Mouse (Mus musculus) hematopoietic stem cell, adult 5-6 weeks (primary cell): Measurements from ENCODE around the gene Mup13. TPM values are rescaled to one million over a fixed set of nuclear protein-coding genes. Genes with fewer than 3 reads are reported as not detected.
"Not testable (repeated sequence)": the region's sequence is repeated elsewhere in the genome, so short reads cannot be mapped to it uniquely, and the experiment has no call there.

ENCODE experiments used
- ATAC-seq, 2 experiments: fragments of 125-278 bp in 1 of 2; replicated peaks in 1 of 2; 2 replicates each; pipeline ENCODE4 v1.8.0; 2016 to 2017; ENCODE audit warnings: inconsistent platforms in 2 of 2, mild to moderate bottlenecking in 2 of 2, moderate number of reproducible peaks in 2 of 2, low read depth in 1 of 2, moderate TSS enrichment in 1 of 2; ENCODE audit not compliant: low FRiP score in 2 of 2, poor library complexity in 2 of 2, severe bottlenecking in 2 of 2, insufficient read depth in 1 of 2, low TSS enrichment in 1 of 2
- total RNA-seq: library from RNA; stranded (forward); fragments of 172-1452, 232-1000 nt; gene quantifications from 2 replicates; pipeline ENCODE4 v1.2.3, GENCODE M21; 2017

Mup13 gene
- not detected in 2 replicates for total RNA-seq

- ATAC-seq = not testable (repeated sequence)
Measured at GRCm38 (mm10) chr4:61228186-61228585, at the start of gene Mup13. Mup13 (minus strand) TSS chr4:61228286.

Other genes with a start within 250 kb of the Mup13 start
- not detected in 2 replicates for gene Mup14, start 75.7 kb upstream of the Mup13 start, total RNA-seq
- not detected in 2 replicates for gene Mup15, start 211.5 kb upstream of the Mup13 start, total RNA-seq